Mouse (Mus musculus) midbrain, embryonic 16.5 days (tissue): ENCODE results near the gene Kif16b. TPM values are rescaled to one million over a fixed set of nuclear protein-coding genes. Genes with fewer than 3 reads are reported as not detected.

Experiments used
- ATAC-seq: fragments of 200-750 bp; cut with Nextera tagmentation; 2 replicates; pipeline ENCODE4 v1.8.0; 2017; ENCODE audit warnings: moderate TSS enrichment
- H3K27ac ChIP-seq: fragments of 300-500 bp; sonication (generic); 2 replicates; pipeline ENCODE4 v1.5.1; 2014; ENCODE audit warnings: mild to moderate bottlenecking, low read length, mixed read lengths
- H3K27me3 ChIP-seq: fragments of 300-500 bp; sonication (generic); 2 replicates; pipeline ENCODE4 v1.6.1; 2014; ENCODE audit warnings: low read depth, low read length, mixed read lengths; ENCODE audit not compliant: control insufficient read depth, insufficient read depth
- H3K36me3 ChIP-seq: fragments of 300-500 bp; sonication (generic); 2 replicates; pipeline ENCODE4 v1.6.1; 2014; ENCODE audit warnings: mild to moderate bottlenecking, low read length, moderate library complexity, mixed read lengths; ENCODE audit not compliant: control insufficient read depth, insufficient read depth
- H3K4me1 ChIP-seq: fragments of 300-500 bp; sonication (generic); 2 replicates; pipeline ENCODE4 v1.6.1; 2014; ENCODE audit warnings: mild to moderate bottlenecking, low read length, mixed read lengths; ENCODE audit not compliant: control insufficient read depth, insufficient read depth
- H3K4me2 ChIP-seq: fragments of 300-500 bp; sonication (generic); 2 replicates; pipeline ENCODE4 v1.6.1; 2014; ENCODE audit warnings: mild to moderate bottlenecking, low read length, mixed read lengths
- H3K4me3 ChIP-seq: fragments of 300-500 bp; sonication (generic); 2 replicates; pipeline ENCODE4 v1.5.1; 2014; ENCODE audit warnings: low read depth, mild to moderate bottlenecking, low read length, moderate library complexity, mixed read lengths
- H3K9ac ChIP-seq: fragments of 300-500 bp; sonication (generic); 2 replicates; pipeline ENCODE4 v1.6.1; 2014; ENCODE audit warnings: low read depth, low read length, mixed read lengths
- H3K9me3 ChIP-seq: fragments of 300-500 bp; sonication (generic); replicated peaks from 2 replicates; pipeline ENCODE4 v1.6.1; 2014; ENCODE audit warnings: mild to moderate bottlenecking, low read length, mixed read lengths; ENCODE audit not compliant: control insufficient read depth, poor library complexity, severe bottlenecking
- WGBS: fragments of 180-500 bp; shearing (Covaris S2); extraction: QIAGEN DNeasy Blood & Tissue Kit; methylation state at CpG from one replicate; pipeline ENCODE4 v1.1.7; 2014; 5-methylcytosine and 5-hydroxymethylcytosine counted together
- polyA plus RNA-seq: library from polyadenylated mRNA; unstranded; fragments of >200 nt; fragmentation: Nextera tagmentation; extraction: Ambion mirVana; gene quantifications from 2 replicates; pipeline ENCODE4 v1.2.1, GENCODE M21; 2015

Gene Kif16b
- polyA plus RNA-seq, 1 experiment from 2014 or later, result 3.6 TPM

GRCm38 (mm10) chr2:142881177-142881576, 20.2 kb downstream of the Kif16b start:
- Histone ChIP-seq H3K4me2 (no peak overlapping the region), H3K9ac (no peak overlapping the region)

GRCm38 (mm10) chr2:142879257-142879818, 22.0 kb downstream of the Kif16b start:
- Histone ChIP-seq H3K36me3 (no peaks in the 10 kb centered on the region), H3K9me3 (no peaks in the 10 kb centered on the region), H3K4me1 (no peaks in the 10 kb centered on the region), H3K9ac (no peak overlapping the region), H3K4me2 (no peak overlapping the region), H3K27me3 (no peaks in the 10 kb centered on the region), H3K4me3 (no peak overlapping the region), H3K27ac (no peak overlapping the region)
- no peak for ATAC-seq
- WGBS, result 81% methylated on average over 8 of the region's 8 CpGs

More at GRCm38 (mm10) chr2:142881177-142881576, 20.2 kb downstream of the Kif16b start:
- WGBS, result 60% methylated on average over 4 of the region's 4 CpGs
- H3K27me3 ChIP-seq, result no peaks in the 10 kb centered on the region
- no peaks in the 10 kb centered on the region for H3K4me1 ChIP-seq
- ATAC-seq, result no peak
- H3K36me3 ChIP-seq, result no peaks in the 10 kb centered on the region
- H3K4me3 ChIP-seq, result no peak overlapping the region
- H3K9me3 ChIP-seq, result no peaks in the 10 kb centered on the region
- no peak overlapping the region for H3K27ac ChIP-seq

- H3K4me1 ChIP-seq, result no peaks in the 10 kb centered on the region
- H3K27me3 ChIP-seq, result no peaks in the 10 kb centered on the region
- WGBS, result 82% methylated on average over 2 of the region's 2 CpGs
- H3K36me3 ChIP-seq, result no peaks in the 10 kb centered on the region
- no peak overlapping the region for H3K4me2 ChIP-seq
- no peak overlapping the region for H3K9ac ChIP-seq
- no peak overlapping the region for H3K27ac ChIP-seq
- no peak for ATAC-seq
- no peaks in the 10 kb centered on the region for H3K9me3 ChIP-seq
- H3K4me3 ChIP-seq, result no peak overlapping the region
Observed at GRCm38 (mm10) chr2:142876636-142877035, 24.7 kb downstream of the Kif16b start.

- Histone ChIP-seq H3K4me1 (no peaks in the 10 kb centered on the region), H3K4me3 (no peak overlapping the region), H3K4me2 (no peak overlapping the region), H3K27me3 (no peaks in the 10 kb centered on the region), H3K9ac (no peak overlapping the region), H3K9me3 (no peaks in the 10 kb centered on the region), H3K36me3 (no peaks in the 10 kb centered on the region), H3K27ac (no peak overlapping the region)
- WGBS, result 75% methylated on average over 4 of the region's 4 CpGs
- ATAC-seq, result no peak
Observed at GRCm38 (mm10) chr2:142875936-142876335, 25.4 kb downstream of the Kif16b start.

- no peaks in the 10 kb centered on the region for H3K9me3 ChIP-seq
- H3K36me3 ChIP-seq, result no peaks in the 10 kb centered on the region
- H3K27me3 ChIP-seq, result no peaks in the 10 kb centered on the region
- no peak for ATAC-seq
- H3K4me3 ChIP-seq, result no peak overlapping the region
- H3K4me2 ChIP-seq, result no peak overlapping the region
- no peaks in the 10 kb centered on the region for H3K4me1 ChIP-seq
- no peak overlapping the region for H3K9ac ChIP-seq
- H3K27ac ChIP-seq, result no peak overlapping the region
- 85% methylated on average over 2 of the region's 2 CpGs for WGBS
Observed at GRCm38 (mm10) chr2:142874562-142874961, 26.8 kb downstream of the Kif16b start.

- Histone ChIP-seq H3K4me2 (no peak overlapping the region), H3K4me3 (no peak overlapping the region), H3K27me3 (no peaks in the 10 kb centered on the region), H3K4me1 (no peaks in the 10 kb centered on the region), H3K9me3 (no peaks in the 10 kb centered on the region), H3K36me3 (no peaks in the 10 kb centered on the region), H3K27ac (no peak overlapping the region), H3K9ac (no peak overlapping the region)
- no peak for ATAC-seq
- 96% methylated on average over 8 of the region's 8 CpGs for WGBS
Observed at GRCm38 (mm10) chr2:142870055-142870454, 31.3 kb downstream of the Kif16b start.

GRCm38 (mm10) chr2:142867481-142867880, 33.9 kb downstream of the Kif16b start:
- H3K9ac ChIP-seq, result no peak overlapping the region
- WGBS, result 86% methylated on average over 2 of the region's 2 CpGs
- no peak overlapping the region for H3K4me2 ChIP-seq
- no peaks in the 10 kb centered on the region for H3K9me3 ChIP-seq
- ATAC-seq, result no peak
- peaks cover 3% of the 10 kb centered on the region; the same call in 1 of the 2 replicates for H3K36me3 ChIP-seq
- no peaks in the 10 kb centered on the region for H3K27me3 ChIP-seq
- H3K4me3 ChIP-seq, result no peak overlapping the region
- H3K4me1 ChIP-seq, result no peaks in the 10 kb centered on the region
- H3K27ac ChIP-seq, result no peak overlapping the region

GRCm38 (mm10) chr2:142860994-142861393, 40.3 kb downstream of the Kif16b start:
- Histone ChIP-seq H3K27me3 (no peaks in the 10 kb centered on the region), H3K36me3 (peaks cover 3% of the 10 kb centered on the region; the same call in 1 of the 2 replicates), H3K9me3 (no peaks in the 10 kb centered on the region), H3K4me2 (no peak overlapping the region), H3K9ac (no peak overlapping the region), H3K4me1 (no peaks in the 10 kb centered on the region), H3K27ac (no peak overlapping the region), H3K4me3 (no peak overlapping the region)
- 78% methylated on average over 6 of the region's 6 CpGs for WGBS
- no peak for ATAC-seq

- ATAC-seq, result no peak; the same call in 1 of the 2 replicates
- WGBS, result 62% methylated on average over 4 of the region's 4 CpGs
- peaks cover 3% of the 10 kb centered on the region; the same call in 1 of the 2 replicates for H3K36me3 ChIP-seq
- H3K4me2 ChIP-seq, result no peak overlapping the region
- H3K27ac ChIP-seq, result no peak overlapping the region
- H3K4me1 ChIP-seq, result no peaks in the 10 kb centered on the region
- H3K27me3 ChIP-seq, result no peaks in the 10 kb centered on the region
- no peaks in the 10 kb centered on the region for H3K9me3 ChIP-seq
- H3K4me3 ChIP-seq, result no peak overlapping the region
- H3K9ac ChIP-seq, result no peak overlapping the region
Observed at GRCm38 (mm10) chr2:142859452-142859851, 41.9 kb downstream of the Kif16b start.
